Mouse (Mus musculus): ENCODE measurements around the gene Syne4.
A peak's percentile ranks its signal among the peaks of the same experiment; 100 is the strongest.

The Syne4 gene

GRCm38 (mm10) chr7:30297266-30297665, 17.3 kb upstream of the Syne4 start:
- peak; percentile 71 for DNase-seq

DNA sequence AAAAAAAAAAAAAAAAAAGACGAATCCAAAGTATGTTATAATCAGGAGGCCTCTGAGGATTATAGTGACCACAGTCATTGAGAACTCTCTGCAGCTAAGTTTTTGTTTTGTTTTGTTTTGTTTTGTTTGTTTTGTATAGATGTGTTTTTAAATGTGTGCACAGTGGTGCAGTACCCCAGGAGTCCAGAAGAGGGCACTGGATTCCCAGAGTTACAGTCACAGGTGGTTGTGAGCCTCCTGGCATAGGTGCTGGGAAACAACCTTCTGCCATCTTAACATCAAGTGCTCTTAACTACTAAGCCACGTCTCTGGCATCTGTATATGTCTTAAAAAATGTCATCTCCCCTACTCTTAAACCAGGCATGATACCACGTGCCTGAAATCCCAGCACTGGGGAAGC, 13.7 kb upstream of the Syne4 start:
- DNase-seq = no peak

GRCm38 (mm10) chr7:30306083-30306779, 8.4 kb upstream of the Syne4 start:
- DNase-seq = no peak

DNA sequence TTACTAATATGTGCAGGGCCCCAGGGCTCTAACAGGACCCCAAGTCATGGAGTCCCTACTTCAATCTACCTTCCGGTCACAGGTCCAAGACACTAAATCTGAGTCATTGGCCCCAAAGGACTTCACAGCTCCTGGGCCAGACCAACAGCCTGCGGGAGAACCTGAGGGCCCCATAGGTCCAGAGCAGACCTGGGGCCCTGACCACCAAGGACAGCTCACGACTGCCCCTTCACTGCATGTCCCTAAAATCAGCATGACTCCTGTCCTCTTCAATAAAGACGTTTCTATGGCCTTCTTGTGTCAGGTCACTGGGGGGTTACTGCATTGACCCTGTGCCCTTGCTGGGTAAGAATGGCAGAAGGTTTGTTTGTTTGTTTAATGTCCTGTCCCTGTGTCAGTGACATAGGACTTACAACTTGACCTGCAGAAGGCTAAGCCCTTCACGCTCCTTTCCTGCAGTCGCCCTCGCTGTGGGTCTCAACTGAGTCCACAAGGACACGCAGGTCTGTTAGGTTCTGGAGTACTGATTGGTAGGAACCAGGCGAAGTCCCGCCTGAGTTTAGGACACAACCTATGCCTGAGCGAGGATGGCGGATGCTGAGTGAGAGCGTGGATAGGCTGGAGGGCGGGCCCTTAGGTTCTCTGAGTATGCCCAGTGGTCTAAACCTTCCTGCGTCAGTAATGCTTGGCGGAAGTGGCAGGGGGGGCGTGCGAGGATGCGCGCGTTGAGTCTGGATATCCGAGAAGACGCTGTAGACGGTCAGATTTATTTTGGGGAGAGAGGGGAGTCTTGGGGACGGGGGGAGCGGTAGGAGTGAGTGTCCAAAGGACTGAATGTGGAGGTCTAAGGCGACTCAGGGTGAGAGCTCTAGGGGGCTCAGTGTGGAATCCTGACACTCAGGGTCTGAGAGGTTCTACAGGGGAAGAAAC, 6.3 kb upstream of the Syne4 start, which contains the start of gene Alkbh6:
TSS of gene Alkbh6 (plus strand) at position 642 of the 930 bp plus-strand sequence.
- peak; percentile 98 for DNase-seq

GRCm38 (mm10) chr7:30309395-30310129, 5.0 kb upstream of the Syne4 start:
- DNase-seq = no peak

GRCm38 (mm10) chr7:30310136-30310535, 4.5 kb upstream of the Syne4 start:
- DNase-seq = no peak

GRCm38 (mm10) chr7:30313666-30314320, 814 bp upstream of the Syne4 start:
- no peak for DNase-seq

DNA sequence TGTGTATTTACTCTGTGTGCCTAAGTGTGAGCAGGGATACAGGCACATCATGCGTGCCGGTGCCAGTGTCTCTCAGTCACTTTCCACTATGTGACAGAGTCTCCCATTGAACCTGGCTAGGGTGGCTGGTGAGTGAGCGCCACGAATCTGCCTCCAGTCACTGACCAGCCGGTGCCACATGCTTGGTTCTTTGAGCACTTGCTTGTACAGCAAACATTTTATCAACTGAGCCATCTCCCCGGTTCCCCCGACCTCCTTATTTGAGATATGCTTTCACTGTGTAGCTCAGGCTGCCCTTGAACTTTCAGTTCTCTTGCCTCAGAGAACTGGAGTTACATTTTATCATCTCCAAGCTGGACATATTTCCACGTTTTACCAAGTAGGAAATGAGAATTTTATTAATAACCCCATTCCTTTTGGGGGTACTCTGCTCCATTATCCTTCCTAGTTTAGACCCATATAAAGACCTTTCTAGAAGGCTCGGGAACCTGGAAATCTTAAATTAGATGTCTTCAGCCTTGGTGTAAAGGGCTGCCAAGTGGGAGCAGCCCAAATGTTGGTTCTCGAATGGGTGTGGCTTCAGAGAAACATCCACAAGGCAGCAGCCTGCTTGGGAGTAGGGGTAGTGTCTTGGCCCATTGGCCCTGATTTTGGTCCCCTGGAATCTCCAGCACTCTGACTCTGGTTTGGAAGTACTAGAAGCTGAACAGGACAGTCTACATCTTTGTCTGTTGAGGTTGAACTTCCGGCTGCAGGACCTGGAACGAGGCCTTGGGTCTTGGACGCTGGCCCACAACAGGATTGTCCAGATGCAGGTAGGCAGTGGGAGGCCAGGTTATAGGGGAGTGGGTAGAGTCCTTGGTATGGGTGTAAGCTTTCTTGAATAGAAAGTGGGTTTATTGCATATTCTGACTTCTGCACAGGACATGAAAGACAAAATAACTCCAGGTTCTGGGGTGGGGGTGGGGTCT, 1.2 kb downstream of the Syne4 start:
- no peak for DNase-seq

DNA sequence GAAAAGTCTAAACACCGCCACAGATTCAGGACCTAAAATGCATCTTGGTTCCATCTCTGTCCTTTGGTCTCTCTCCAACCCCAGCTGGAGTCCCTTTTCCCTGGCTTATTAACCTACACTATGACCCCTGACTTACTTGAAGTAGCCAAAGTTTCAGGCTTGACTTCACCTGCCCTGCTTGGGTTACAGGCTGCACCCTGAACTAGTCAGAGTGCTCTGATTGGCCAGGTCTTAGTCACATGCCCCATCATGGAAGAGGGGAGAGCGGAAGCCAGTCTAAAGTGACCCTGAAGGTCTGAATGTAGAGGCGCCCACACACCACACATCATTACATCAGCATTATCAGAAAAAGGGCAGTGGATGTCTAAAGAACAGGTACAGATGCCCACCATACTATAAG, 3.5 kb downstream of the Syne4 start:
- no peak for DNase-seq

GRCm38 (mm10) chr7:30320946-30321345, 6.3 kb downstream of the Syne4 start:
- no peak for DNase-seq

- peak; percentile 85 for DNase-seq
These were observed 7.1 kb downstream of the Syne4 start, which contains the start of gene E130208F15Rik for GRCm38 (mm10) chr7:30321539-30322284. Gene E130208F15Rik (plus strand): TSS chr7:30321740.

GRCm38 (mm10) chr7:30322285-30322667, 7.7 kb downstream of the Syne4 start:
- peak; percentile 99 for DNase-seq

GRCm38 (mm10) chr7:30322865-30323264, 8.3 kb downstream of the Syne4 start:
- no peak for DNase-seq

DNA sequence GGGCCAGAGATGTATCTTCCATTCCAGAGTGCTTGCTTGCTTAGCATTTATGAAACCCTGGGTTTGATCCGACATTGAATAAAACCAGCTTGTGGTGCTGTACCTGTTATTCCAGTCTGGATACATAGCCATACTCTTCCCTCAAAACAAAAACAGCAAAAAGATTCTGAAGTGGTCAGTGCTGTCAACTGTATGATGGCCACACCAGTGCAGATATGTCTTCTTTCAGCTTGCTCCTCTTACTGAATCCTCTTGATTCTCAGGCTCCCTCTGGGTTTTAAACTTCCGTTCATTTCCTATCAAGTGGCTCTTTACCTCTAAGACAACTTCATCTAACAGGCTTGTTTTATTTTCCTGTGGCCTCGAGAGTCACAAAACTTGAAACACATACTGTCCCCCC, 9.2 kb downstream of the Syne4 start, which contains the start of gene Sdhaf1:
TSS of gene Sdhaf1 (minus strand) at position 101 of the 400 bp plus-strand sequence.
- no peak for DNase-seq

- DNase-seq = peak; percentile 51
These were observed 9.8 kb downstream of the Syne4 start for GRCm38 (mm10) chr7:30324300-30324944.

DNA sequence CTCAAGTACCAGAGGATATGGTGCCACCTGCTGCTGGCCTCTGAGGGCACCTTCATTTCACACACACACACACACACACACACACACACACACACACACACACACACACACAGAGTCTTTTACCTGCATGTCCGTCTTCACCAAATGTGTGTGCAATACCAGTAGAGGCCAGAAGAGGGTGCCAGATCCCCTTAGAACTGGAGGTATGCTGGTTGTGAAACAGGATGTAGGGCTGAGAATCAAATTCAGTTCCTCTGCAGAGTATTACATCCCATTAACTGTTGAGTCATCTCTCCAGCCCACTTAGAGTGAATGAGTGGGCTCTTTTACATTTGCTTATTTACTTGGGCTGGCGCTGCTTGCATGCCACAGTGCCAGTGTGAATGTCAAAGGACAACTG, 10.8 kb downstream of the Syne4 start:
- peak; percentile 68 for DNase-seq

DNA sequence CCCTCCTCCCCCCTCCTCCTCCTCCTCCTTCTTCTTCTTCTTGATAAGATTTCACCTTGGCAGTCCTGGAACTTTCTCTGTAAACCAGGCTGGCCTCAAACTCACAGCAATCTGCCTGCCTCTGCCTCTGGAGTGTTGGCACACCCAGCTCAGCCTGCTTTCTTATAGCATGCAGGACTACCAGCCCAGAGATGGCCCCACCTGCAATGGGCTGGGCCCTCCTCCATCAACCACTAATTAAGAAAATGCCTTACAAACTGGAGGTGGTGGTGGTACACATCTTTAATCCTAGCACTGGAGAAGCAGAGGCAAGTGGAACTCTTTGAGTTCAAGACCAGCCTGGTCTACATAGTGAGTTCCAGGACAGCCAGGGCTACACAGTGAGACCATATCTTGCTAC, 11.8 kb downstream of the Syne4 start:
- peak; percentile 58 for DNase-seq

GRCm38 (mm10) chr7:30327140-30327539, 12.5 kb downstream of the Syne4 start:
- peak; percentile 98 for DNase-seq

GRCm38 (mm10) chr7:30328379-30328778, 13.8 kb downstream of the Syne4 start:
- DNase-seq = peak; percentile 61

DNA sequence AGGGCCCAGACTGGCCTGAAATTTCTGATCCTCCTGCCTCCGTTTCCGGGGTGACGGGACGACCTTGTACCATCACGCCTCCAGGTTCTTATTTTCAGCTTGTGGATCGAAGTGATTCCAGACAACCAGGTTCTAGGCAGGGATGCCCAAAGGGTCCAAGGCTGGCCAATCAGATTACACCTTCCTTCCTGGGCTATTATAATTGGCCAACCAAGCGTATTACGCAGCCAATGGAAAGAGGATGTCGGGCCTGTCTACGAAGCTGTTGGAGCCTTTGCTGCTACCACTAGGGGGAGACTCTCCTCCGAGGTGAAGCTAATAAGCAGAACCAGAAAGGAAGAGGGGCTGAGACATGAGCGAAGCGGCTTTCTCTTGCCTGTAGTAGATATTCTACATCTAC, 17.3 kb downstream of the Syne4 start:
- DNase-seq = peak; percentile 97

All from cerebellum, adult 9-11 months (tissue).